Mouse (Mus musculus): ENCODE results near the gene Vamp1.

The Vamp1 gene

DNA sequence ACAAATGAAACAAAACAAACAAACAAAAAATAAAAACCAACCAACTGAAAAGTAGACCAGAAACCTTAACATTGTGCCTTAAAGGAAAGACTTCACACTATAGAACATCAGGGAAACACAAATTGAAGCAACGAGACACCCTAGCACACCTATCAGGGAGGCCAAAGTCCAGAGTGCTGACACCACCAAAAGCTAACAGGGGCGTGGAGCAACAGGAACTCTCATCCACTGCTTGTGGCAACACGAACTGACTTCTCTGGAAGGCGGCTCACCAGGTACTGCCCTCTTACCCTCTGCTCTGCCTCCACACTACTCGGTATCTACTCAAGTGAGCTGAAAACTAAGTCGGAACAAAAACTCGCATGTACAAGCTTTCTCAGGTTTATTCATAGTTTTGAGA lies 76.9 kb downstream of the Vamp1 start:
- DNase-seq: no peak

DNA sequence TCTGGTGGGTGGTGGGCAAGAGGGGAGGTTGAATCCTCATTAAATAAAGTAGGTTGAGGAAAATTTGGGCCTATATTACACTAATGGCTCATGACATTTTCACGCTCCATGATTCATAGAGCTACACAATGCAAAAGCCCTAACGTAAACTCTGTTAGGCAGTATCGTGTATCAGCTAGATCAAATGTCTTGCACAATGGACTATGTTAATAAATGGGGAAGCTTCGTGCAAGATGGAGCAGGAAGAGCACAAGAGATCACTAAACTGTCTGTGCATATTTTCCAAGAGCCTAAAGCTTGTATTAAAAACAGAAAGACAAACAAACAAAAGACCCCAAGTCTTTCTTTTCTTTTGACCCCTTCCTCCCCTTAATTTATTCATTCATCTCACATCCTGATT lies 78.7 kb downstream of the Vamp1 start:
- DNase-seq: no peak

Measured in cerebellum, adult 11-12 months (tissue).